Mouse (Mus musculus): ENCODE results near the gene Dlg2.

GRCm38 (mm10) chr7:92327343-92327896 lies 1850.9 kb downstream of the Dlg2 start:
- no peak for TF ChIP-seq POLR2A (IDR thresholded peaks at IDR 0.05; ENCODE audit: borderline replicate concordance, extremely low read depth, insufficient read depth, insufficient read length, poor library complexity, severe bottlenecking)
- TF ChIP-seq CTCF (IDR thresholded peaks at IDR 0.05; ENCODE audit: borderline replicate concordance, extremely low read depth, insufficient read depth, insufficient read length) = no peak

All from brain, embryonic 14.5 days (tissue).